Mouse (Mus musculus) G1E (cell line): ENCODE data around the gene Med19.

Source experiments
- GATA2 ChIP-seq: IDR thresholded peaks from 2 replicates; pipeline ENCODE4 v1.6.1; 2012; ENCODE audit warnings: low read depth, low read length, inconsistent platforms, borderline replicate concordance
- POLR2AphosphoS5 ChIP-seq: IDR thresholded peaks from 2 replicates; pipeline ENCODE4 v1.6.1; 2012; ENCODE audit warnings: low read depth, low read length, inconsistent platforms; ENCODE audit not compliant: insufficient replicate concordance

DNA sequence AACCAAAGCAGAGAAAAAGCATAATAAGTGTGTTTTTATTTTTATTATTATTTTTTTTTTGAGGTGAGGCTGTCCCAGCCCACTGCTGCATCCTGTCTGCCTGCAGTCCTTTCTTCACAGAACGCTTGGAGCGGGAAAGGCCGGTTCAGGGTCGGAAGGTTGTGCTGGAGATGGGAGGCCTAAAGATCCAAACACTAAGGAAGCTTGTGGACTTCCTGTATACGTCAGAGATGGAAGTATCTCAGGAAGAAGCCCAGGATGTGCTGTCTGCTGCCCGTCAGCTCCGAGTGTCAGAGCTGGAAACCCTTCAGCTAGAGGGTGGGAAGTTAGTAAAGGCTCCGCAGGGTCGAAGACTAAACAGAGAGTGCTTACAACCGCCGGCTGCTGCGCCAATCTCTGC, 12.1 kb upstream of the Med19 start:
- TF ChIP-seq GATA2: no peak
- no peak for TF ChIP-seq POLR2AphosphoS5
